Mouse (Mus musculus): ENCODE results near the gene Ift122. TPM values are rescaled to one million over a fixed set of nuclear protein-coding genes. Genes with fewer than 3 reads are reported as not detected.

The Ift122 gene
- polyA plus RNA-seq, 2 experiments = 17.9 to 21.2 TPM

- peaks cover 6% of the 10 kb centered on the region for H3K4me1 ChIP-seq (ENCODE audit: control insufficient read depth, insufficient read depth, low read length)
- H3K27me3 ChIP-seq (ENCODE audit: control insufficient read depth, insufficient read depth, low read length) = no peaks in the 10 kb centered on the region
- TF ChIP-seq POLR2A (IDR thresholded peaks at IDR 0.05; ENCODE audit: borderline replicate concordance, extremely low read depth, insufficient read depth, insufficient read length) = no peak
- DNase-seq (ENCODE audit: low spot score) (no peak), ATAC-seq (ENCODE audit: low FRiP score, low read depth) (no peak)
- H3K4me2 ChIP-seq (replicated peaks; ENCODE audit: low read depth, low read length, severe bottlenecking) = no peak overlapping the region
- H3K4me3 ChIP-seq (replicated peaks; ENCODE audit: low read length) = no peak overlapping the region
- peaks cover 6% of the 10 kb centered on the region for H3K36me3 ChIP-seq (ENCODE audit: control insufficient read depth, insufficient read depth, low read length)
- H3K27ac ChIP-seq (replicated peaks; ENCODE audit: low read depth, low read length) = no peak overlapping the region
- 65% methylated on average over 9 of the region's 9 CpGs for WGBS
- H3K9ac ChIP-seq (ENCODE audit: low read depth, low read length, severe bottlenecking) = no peak overlapping the region
- no peaks in the 10 kb centered on the region for H3K9me3 ChIP-seq (ENCODE audit: control insufficient read depth, low read length)
Observed at GRCm38 (mm10) chr6:115963656-115964055, 110.4 kb downstream of the Ift122 start.

- H3K36me3 ChIP-seq (ENCODE audit: control insufficient read depth, insufficient read depth, low read length) = peaks cover 6% of the 10 kb centered on the region
- H3K4me2 ChIP-seq (replicated peaks; ENCODE audit: low read depth, low read length, severe bottlenecking) = no peak overlapping the region
- H3K9me3 ChIP-seq (ENCODE audit: control insufficient read depth, low read length) = no peaks in the 10 kb centered on the region
- H3K4me1 ChIP-seq (ENCODE audit: control insufficient read depth, insufficient read depth, low read length) = peaks cover 10% of the 10 kb centered on the region
- 97% methylated on average over 19 of the region's 19 CpGs for WGBS
- no peak for DNase-seq (ENCODE audit: low spot score)
- H3K4me3 ChIP-seq (replicated peaks; ENCODE audit: low read length) = no peak overlapping the region
- H3K27ac ChIP-seq (replicated peaks; ENCODE audit: low read depth, low read length) = no peak overlapping the region
- no peak for TF ChIP-seq POLR2A (IDR thresholded peaks at IDR 0.05; ENCODE audit: borderline replicate concordance, extremely low read depth, insufficient read depth, insufficient read length)
- no peak for ATAC-seq (ENCODE audit: low FRiP score, low read depth)
- no peaks in the 10 kb centered on the region for H3K27me3 ChIP-seq (ENCODE audit: control insufficient read depth, insufficient read depth, low read length)
- H3K9ac ChIP-seq (ENCODE audit: low read depth, low read length, severe bottlenecking) = no peak overlapping the region
Observed at GRCm38 (mm10) chr6:115966227-115966966, 113.1 kb downstream of the Ift122 start.

GRCm38 (mm10) chr6:115967291-115967880 lies 114.1 kb downstream of the Ift122 start:
- Histone ChIP-seq H3K27ac (replicated peaks; ENCODE audit: low read depth, low read length) (no peak overlapping the region), H3K4me2 (replicated peaks; ENCODE audit: low read depth, low read length, severe bottlenecking) (no peak overlapping the region), H3K9me3 (ENCODE audit: control insufficient read depth, low read length) (no peaks in the 10 kb centered on the region), H3K4me3 (replicated peaks; ENCODE audit: low read length) (no peak overlapping the region), H3K4me1 (ENCODE audit: control insufficient read depth, insufficient read depth, low read length) (peaks cover 19% of the 10 kb centered on the region), H3K36me3 (ENCODE audit: control insufficient read depth, insufficient read depth, low read length) (peaks cover 6% of the 10 kb centered on the region), H3K27me3 (ENCODE audit: control insufficient read depth, insufficient read depth, low read length) (no peaks in the 10 kb centered on the region), H3K9ac (ENCODE audit: low read depth, low read length, severe bottlenecking) (no peak overlapping the region)
- ATAC-seq (ENCODE audit: low FRiP score, low read depth) (no peak), DNase-seq (ENCODE audit: low spot score) (no peak)
- no peak for TF ChIP-seq POLR2A (IDR thresholded peaks at IDR 0.05; ENCODE audit: borderline replicate concordance, extremely low read depth, insufficient read depth, insufficient read length)
- WGBS = 91% methylated on average over 11 of the region's 15 CpGs

GRCm38 (mm10) chr6:115968086-115968485 lies 114.8 kb downstream of the Ift122 start:
- no peak overlapping the region for H3K4me2 ChIP-seq (replicated peaks; ENCODE audit: low read depth, low read length, severe bottlenecking)
- TF ChIP-seq POLR2A (IDR thresholded peaks at IDR 0.05; ENCODE audit: borderline replicate concordance, extremely low read depth, insufficient read depth, insufficient read length) = no peak
- peaks cover 6% of the 10 kb centered on the region for H3K36me3 ChIP-seq (ENCODE audit: control insufficient read depth, insufficient read depth, low read length)
- H3K27ac ChIP-seq (replicated peaks; ENCODE audit: low read depth, low read length) = no peak overlapping the region
- peaks cover 20% of the 10 kb centered on the region for H3K4me1 ChIP-seq (ENCODE audit: control insufficient read depth, insufficient read depth, low read length)
- no peak for ATAC-seq (ENCODE audit: low FRiP score, low read depth)
- no peak overlapping the region for H3K4me3 ChIP-seq (replicated peaks; ENCODE audit: low read length)
- H3K27me3 ChIP-seq (ENCODE audit: control insufficient read depth, insufficient read depth, low read length) = no peaks in the 10 kb centered on the region
- H3K9ac ChIP-seq (ENCODE audit: low read depth, low read length, severe bottlenecking) = no peak overlapping the region
- 57% methylated on average over 5 of the region's 5 CpGs for WGBS
- DNase-seq (ENCODE audit: low spot score) = no peak
- H3K9me3 ChIP-seq (ENCODE audit: control insufficient read depth, low read length) = no peaks in the 10 kb centered on the region

GRCm38 (mm10) chr6:115968700-115969099 lies 115.4 kb downstream of the Ift122 start:
- Histone ChIP-seq H3K4me1 (ENCODE audit: control insufficient read depth, insufficient read depth, low read length) (peaks cover 20% of the 10 kb centered on the region), H3K36me3 (ENCODE audit: control insufficient read depth, insufficient read depth, low read length) (peaks cover 6% of the 10 kb centered on the region), H3K4me2 (replicated peaks; ENCODE audit: low read depth, low read length, severe bottlenecking) (no peak overlapping the region), H3K27me3 (ENCODE audit: control insufficient read depth, insufficient read depth, low read length) (no peaks in the 10 kb centered on the region), H3K27ac (replicated peaks; ENCODE audit: low read depth, low read length) (no peak overlapping the region), H3K4me3 (replicated peaks; ENCODE audit: low read length) (no peak overlapping the region), H3K9ac (ENCODE audit: low read depth, low read length, severe bottlenecking) (no peak overlapping the region), H3K9me3 (ENCODE audit: control insufficient read depth, low read length) (no peaks in the 10 kb centered on the region)
- no peak for TF ChIP-seq POLR2A (IDR thresholded peaks at IDR 0.05; ENCODE audit: borderline replicate concordance, extremely low read depth, insufficient read depth, insufficient read length)
- ATAC-seq (ENCODE audit: low FRiP score, low read depth) = no peak
- no peak for DNase-seq (ENCODE audit: low spot score)
- 61% methylated on average over 6 of the region's 6 CpGs for WGBS

Measured in limb, embryonic 14.5 days (tissue).